Mouse (Mus musculus): Measurements from ENCODE around the gene Cpne7. TPM values are rescaled to one million over a fixed set of nuclear protein-coding genes. Genes with fewer than 3 reads are reported as not detected.

Gene Cpne7
- polyA plus RNA-seq, 1 experiment, result 4.9 TPM

GRCm38 (mm10) chr8:123113908-123114469, 3.2 kb upstream of the Cpne7 start:
- no peak for DNase-seq (ENCODE audit: low spot score)

- no peak for DNase-seq (ENCODE audit: low spot score)
Observed at GRCm38 (mm10) chr8:123114644-123115043, 2.5 kb upstream of the Cpne7 start.

GRCm38 (mm10) chr8:123117744-123118143, 570 bp downstream of the Cpne7 start:
- DNase-seq (ENCODE audit: low spot score), result no peak

- no peak for DNase-seq (ENCODE audit: low spot score)
Observed at GRCm38 (mm10) chr8:123122059-123122458, 4.9 kb downstream of the Cpne7 start.

GRCm38 (mm10) chr8:123122670-123123069, 5.5 kb downstream of the Cpne7 start:
- DNase-seq (ENCODE audit: low spot score), result no peak

- no peak for DNase-seq (ENCODE audit: low spot score)
Observed at GRCm38 (mm10) chr8:123126193-123126816, 9.1 kb downstream of the Cpne7 start.

- no peak for DNase-seq (ENCODE audit: low spot score)
Observed at GRCm38 (mm10) chr8:123131041-123131440, 13.9 kb downstream of the Cpne7 start.

- DNase-seq (ENCODE audit: low spot score), result no peak
Observed at GRCm38 (mm10) chr8:123132953-123133352, 15.8 kb downstream of the Cpne7 start.

GRCm38 (mm10) chr8:123134149-123134713, 17.1 kb downstream of the Cpne7 start:
- DNase-seq (ENCODE audit: low spot score), result no peak

GRCm38 (mm10) chr8:123135406-123135805, 18.2 kb downstream of the Cpne7 start:
- DNase-seq (ENCODE audit: low spot score), result no peak

GRCm38 (mm10) chr8:123135806-123136205, 18.6 kb downstream of the Cpne7 start:
- DNase-seq (ENCODE audit: low spot score), result no peak

- DNase-seq (ENCODE audit: low spot score), result no peak
Observed at GRCm38 (mm10) chr8:123136287-123136686, 19.1 kb downstream of the Cpne7 start.

GRCm38 (mm10) chr8:123137645-123138077, 20.5 kb downstream of the Cpne7 start:
- DNase-seq (ENCODE audit: low spot score), result no peak

- DNase-seq (ENCODE audit: low spot score), result no peak
Observed at GRCm38 (mm10) chr8:123138741-123139140, 21.6 kb downstream of the Cpne7 start.

- DNase-seq (ENCODE audit: low spot score), result no peak
Observed at GRCm38 (mm10) chr8:123141741-123142462, 24.7 kb downstream of the Cpne7 start.

GRCm38 (mm10) chr8:123145279-123145678, 28.1 kb downstream of the Cpne7 start:
- DNase-seq (ENCODE audit: low spot score), result no peak

GRCm38 (mm10) chr8:123146390-123146789, 29.2 kb downstream of the Cpne7 start:
- DNase-seq (ENCODE audit: low spot score), result no peak

- DNase-seq (ENCODE audit: low spot score), result no peak
Observed at GRCm38 (mm10) chr8:123150737-123151171, 33.6 kb downstream of the Cpne7 start.

GRCm38 (mm10) chr8:123155177-123155576, 38.0 kb downstream of the Cpne7 start:
- DNase-seq (ENCODE audit: low spot score), result no peak

- DNase-seq (ENCODE audit: low spot score), result no peak
Observed at GRCm38 (mm10) chr8:123156070-123156773, 39.0 kb downstream of the Cpne7 start.

GRCm38 (mm10) chr8:123157888-123158465, 40.8 kb downstream of the Cpne7 start, which contains the start of gene Sult5a1:
Gene Sult5a1 (minus strand): TSS chr8:123158315.
- DNase-seq (ENCODE audit: low spot score), result no peak

- DNase-seq (ENCODE audit: low spot score), result no peak
Observed at GRCm38 (mm10) chr8:123181391-123181790, 64.2 kb downstream of the Cpne7 start.
